Mouse (Mus musculus) heart, adult 9 months (tissue): ENCODE measurements around the gene Cbwd1.

Source experiments
- DNase-seq, 2 experiments: peaks; one replicate each; pipeline ENCODE4 v3.0.0; 2022; ENCODE audit warnings: low spot score in 2 of 2

Cbwd1 gene

DNA sequence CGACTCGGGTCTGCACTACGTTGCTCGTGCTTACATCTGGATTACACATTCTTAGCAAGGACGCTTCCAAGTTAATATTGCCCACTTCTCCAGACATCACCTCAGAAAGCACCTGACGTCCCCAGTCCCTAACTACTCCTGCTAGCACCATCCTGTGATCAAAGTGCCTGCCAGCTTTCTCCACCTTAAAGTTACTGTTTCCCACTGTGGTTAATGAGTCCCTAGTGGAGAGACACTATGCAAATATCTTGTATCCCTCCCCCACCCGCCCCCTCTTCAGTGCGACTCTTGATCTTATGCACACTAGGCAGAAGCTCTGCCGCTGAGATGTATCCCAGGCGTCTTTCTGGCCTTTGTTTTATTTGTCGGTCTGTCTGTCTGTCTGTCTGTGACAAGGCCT, 16.6 kb upstream of the Cbwd1 start:
- DNase-seq: no peak

DNA sequence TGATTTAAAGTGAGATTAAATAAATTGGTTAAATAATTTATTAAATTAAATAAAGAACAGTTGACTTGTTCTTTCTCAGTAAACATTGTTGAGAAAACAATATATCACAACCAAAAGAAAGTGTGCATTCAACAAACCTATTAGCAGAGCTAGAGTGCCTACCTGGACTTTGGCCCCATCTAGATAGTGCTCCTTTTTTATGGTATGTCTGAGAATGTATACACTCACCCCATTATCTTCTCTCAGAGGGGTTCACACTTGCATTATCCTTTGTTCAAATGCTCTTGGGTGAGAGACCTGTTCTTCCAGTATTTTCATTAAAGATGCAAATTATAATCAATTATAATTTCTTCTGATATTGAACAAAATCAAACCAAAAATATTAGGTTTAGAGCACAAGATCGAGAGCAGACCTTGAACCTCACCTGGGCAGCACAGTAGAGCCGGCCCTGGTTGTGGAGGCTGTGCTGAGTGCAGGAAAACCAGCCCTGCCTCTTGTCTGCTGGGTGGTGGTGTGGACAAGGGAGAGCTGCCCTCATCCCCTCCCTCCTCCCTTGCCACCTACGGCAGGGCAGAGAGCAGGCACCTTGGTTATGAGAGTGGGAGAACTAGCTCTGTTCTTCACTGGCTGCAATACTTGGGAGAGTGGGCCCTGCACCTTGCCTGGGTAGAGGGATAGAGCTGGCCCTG, 11.4 kb upstream of the Cbwd1 start:
- no peak for DNase-seq

DNA sequence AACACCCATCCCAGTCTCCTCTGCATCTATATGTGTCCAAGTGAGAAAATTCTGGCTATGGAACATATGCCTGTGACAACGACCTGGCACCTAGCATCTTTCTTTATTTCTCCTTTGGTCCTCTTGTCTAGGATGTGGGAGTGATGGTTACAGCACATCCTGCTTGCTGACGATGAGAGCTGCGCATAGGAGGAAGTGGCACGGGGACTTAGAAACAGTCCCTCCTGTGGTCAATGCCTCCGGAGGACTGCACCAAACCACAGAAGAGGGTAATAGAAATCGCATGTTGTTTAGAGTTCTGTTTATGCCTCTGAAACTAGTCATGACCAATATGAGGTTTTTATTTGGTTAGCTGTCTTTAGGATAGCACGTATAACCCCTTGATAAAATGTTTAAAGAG, 9.9 kb upstream of the Cbwd1 start:
- DNase-seq: no peak

DNA sequence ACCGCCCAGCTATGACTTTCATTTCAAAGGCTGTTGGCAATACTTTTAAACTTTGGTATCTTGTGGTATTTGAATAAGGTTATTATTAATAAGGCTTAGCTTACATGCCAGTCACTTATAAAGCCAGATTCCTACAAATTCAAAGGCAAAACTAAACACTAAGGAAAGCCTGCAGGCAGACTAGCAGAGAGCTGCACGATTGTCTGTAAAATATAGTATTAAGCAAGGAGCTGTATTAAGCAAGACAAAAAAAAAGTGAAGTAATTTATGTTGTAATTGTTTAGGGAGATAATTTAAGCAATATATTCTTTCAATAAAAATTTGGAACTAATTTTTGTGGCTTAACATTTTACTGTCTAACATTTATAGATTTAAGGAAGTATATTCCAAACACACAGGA, 5.5 kb upstream of the Cbwd1 start:
- no peak for DNase-seq

DNA sequence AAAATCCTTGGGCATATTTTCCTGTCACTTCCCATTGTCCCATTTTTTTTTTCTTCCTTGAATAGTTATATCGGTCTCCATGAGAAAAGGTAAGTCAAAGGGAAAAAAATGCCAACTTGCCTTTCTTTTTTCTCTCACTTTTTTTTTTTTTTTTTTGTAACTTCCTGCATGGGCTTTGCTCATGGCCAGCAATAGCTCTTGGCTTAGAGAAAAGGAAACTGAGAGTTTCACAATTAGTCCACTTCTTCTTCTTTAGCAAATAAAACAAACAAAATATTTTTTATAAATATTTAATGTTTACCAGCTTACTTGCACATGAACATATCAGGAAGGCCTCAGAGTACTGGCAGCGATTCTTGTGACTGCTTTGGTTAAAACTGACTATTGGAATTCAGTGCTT, 4.8 kb upstream of the Cbwd1 start:
- DNase-seq: no peak

DNA sequence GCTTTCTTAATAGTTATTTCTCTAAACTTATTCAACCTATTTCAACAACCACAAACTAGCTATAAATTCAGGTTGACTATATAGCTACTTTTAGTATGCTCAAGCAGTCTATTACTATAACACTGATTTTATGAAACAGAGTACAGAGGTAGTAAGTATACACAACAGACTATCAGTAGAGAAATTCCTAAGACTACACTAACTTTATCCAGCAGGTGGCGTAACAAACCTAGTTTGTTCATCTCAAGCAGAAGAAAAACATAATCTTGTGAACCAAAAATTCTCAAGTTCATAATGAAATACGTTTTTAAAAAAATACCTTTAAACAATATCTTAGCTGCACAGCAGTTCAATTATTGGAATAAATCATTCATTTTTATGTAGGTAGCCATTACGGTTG, 2.9 kb downstream of the Cbwd1 start:
- DNase-seq: peak in 1 of 2 experiments; percentile 17

DNA sequence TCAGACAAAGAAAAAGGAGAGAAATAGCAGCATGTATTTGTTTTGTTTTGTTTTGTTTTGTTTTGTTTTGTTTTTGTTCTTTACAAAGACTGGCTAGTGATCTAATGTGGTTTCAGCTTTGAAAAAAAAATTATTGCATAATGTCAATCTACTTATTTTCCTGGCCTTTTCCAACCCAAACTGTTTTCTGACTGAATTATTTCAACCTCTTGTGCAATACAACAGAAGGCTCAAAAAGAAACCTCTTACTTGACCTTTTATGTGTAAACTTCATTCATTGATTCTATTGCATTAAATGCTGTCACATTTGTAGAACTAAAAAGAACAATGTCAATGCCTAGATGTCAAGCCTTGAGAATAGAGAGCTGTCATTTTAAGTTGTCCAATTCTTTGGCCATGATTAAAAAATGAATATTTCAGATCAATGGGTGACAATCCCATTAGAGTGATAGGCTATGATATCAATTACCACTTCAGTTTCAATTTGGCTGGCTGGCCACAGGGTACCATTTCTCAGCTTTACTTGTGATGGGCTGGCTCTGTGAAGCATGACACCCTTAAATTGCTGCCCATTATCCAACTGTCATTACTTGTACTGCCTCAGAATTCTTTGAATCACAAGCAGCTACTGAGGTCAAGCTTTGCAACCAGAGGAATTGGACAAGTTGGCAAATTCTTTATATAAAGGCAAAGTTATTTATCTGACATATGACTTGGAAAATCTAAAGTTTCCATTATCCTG, 15.7 kb downstream of the Cbwd1 start:
- DNase-seq: no peak

DNA sequence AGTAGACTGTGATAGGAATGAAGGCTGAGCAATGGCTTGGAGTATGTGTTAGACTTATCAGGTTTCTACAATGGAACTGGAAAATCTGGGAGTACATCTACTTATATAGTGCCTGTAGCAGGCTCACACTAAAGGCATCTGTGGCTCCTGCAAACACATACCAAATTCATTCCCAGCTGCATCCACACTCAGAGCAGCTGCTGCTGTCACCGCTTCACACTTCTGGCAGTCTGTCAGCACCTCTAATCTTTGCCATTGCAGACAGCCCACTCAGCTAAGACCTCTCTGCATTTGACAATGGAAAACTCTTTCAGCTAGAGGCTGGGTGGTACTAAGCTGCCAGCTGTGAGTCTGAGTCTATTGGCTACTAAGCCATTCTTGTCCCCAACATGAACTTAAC, 24.3 kb downstream of the Cbwd1 start:
- peak in 1 of 2 experiments; percentile 5 for DNase-seq

DNA sequence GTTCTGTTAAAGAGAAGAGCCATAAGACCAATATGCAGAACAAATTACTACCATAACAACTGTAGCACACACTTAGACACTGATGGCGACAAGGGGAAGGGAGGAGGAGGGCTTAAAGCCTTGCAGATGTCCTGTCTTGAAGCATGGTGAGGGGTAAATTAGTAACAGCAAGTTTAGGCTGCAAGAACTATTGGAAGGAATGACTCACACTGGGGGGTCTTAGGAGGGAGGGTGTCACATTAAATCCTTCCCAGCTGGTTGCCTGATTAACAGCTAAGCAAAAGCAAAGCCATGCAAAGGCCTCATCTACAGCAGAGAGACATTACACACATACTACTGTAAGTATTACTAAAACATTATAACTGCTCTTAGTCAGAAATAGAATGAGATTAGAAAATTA, 32.4 kb downstream of the Cbwd1 start:
- DNase-seq: no peak

DNA sequence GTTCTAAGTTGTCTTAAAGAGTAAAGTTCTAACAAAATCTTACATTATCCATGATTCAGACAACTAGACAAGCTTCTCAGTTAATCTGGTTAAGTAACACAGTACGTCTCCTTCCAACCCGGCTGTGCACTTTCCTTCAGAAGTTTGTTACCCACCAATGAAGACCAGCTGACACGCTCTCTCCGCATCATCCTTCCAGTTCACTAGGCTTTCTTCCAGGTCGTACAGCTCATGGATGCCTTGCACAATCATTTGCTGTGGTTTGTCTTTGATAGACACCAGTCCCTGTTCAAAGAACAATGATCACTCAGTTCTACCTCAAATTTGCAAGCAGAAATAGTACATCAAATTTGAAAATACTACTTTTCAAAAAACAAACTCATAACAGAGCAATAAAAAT, 40.5 kb downstream of the Cbwd1 start:
- DNase-seq: no peak

DNA sequence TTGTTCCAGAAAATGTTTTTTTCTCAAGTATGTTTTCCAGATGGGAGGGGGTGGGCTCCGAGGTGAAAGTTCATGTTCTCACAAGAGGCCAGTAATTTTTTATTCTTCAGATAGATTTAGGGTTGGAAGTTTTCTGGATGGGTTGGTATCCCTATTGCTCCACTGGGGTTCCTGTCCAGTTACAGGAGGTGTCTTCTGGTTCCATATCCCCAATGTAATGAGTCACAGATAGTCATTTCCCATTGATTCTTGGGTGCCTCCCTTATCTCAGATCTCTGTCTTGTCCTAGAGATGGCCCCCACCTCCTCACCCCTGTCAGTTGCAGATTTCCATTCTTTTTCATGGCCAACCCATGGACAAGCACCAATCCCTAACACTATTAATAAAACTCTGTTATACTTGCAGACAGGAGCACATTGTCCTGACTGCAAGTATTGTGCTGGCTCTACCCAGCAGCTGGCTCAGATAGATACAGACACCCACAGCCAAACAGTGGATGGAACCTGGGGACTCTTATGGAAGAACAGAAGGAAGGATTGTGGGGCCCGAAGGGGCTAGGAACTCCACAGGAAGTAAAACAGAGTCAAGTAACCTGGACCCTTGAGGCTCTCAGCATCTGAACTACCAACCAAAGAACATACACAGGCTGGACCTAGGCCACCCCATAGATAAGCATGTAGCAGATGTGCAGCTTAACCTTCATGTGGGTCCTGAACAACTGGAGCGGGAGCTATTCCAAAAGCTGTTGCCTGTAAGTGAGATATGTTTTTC, 52.8 kb downstream of the Cbwd1 start:
- no peak for DNase-seq

DNA sequence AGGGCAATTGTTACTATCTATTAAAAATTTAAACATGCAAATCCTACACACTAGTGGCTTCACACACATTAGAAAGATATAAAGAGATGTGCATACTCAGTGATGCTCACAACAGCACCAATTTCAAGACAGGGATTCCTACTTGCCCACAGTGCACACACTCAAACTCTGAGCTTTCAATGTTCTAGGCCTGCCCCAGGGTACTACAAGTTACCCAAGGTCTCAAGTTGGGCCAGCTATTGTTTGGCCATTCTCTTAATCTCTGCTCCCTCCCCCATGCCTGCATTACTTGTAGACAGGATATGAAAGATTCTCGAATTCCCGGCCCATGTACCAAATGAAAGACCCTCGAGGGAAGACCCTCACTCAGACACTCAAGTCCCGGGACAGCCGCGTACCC, 53.8 kb downstream of the Cbwd1 start:
- DNase-seq: no peak

DNA sequence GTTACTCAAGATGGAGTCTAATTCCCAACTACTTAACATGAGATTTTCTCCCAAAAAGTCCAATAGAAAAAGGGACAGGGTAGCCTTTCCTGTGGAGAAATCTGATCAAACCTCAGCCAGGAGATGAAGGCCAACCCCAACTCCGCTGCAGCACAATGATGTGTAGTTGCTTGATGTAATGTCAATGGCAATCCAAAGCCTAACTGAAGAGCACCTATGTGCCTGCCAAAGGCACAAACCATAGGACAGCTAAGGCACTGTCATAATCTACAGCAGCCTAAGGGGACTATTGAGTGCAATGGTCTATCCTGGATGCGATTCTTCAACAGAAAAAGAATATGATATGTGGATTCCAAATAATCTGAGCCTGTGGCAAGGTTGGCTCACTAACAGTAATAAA, 58.6 kb downstream of the Cbwd1 start:
- DNase-seq: no peak

DNA sequence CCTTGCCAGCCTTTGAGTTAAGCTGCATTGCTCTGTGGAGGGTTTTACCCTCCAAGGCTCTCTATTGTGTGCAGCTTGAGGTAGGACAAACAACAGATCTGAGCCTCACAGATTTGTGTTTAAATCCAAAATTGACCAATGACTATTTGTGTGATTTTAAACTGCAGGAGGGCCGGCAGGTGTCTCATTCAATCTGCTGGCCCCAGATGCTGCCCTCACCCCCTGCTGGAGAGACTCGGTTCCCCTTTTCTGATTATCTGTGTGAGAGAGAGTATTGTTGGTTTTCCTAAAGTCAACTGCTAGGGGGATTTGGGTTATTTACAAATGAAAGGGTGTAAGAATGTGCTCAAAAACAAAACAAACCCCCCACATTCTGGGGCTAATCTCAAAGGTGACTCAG, 59.2 kb downstream of the Cbwd1 start:
- DNase-seq: no peak

DNA sequence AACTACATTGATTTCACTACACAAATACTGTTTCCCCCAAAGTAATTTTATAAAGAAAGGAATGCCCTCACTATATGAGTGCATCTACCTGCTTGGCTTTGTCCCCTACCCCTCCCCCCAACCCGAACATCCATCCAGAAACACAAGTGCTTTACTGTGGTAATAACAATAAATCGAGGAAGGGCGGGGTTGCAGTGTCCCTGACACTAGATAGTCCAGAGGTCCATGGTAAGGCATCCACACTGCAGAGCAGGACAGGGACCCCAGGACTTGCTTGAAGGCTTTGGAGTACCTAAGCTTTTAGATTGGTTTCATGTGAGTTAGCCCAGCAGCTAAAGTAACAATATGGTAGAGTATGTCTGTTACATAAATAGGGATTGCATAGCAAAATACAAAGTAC, 59.7 kb downstream of the Cbwd1 start:
- no peak for DNase-seq

DNA sequence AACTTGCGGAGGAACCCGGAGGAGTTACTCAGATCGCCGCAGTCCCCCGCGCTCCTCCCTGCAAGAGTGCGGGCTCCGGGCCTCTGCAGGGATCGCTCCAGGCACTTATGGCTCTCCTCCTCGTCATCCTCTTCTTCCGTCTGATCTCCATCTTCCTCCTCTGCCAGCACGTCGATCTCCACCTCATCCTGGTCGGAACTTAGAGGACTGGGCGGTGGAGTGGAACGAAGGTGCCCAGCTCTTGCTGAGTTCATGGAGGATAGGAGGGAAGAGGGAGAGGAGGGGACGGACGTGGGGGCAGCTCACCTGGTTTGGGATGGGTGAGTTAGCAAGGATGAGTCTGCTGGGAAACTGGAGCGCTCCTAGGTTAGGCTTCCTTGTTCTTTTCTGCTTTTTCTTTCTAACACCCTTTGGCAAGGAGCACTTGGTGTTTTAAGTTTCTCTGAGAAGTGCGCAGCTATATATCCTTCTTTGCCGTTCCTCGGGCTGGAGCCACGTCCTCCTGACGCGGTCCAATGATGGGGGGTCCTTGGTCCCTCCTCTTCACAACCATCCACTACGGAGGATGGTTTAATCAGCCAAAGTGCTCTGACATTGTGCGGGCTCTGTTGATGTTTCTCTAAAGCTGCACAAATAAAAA, 60.7 kb downstream of the Cbwd1 start, which contains the start of gene Foxd4:
TSS of gene Foxd4 (minus strand) at position 617 of the 640 bp plus-strand sequence.
- no peak for DNase-seq

DNA sequence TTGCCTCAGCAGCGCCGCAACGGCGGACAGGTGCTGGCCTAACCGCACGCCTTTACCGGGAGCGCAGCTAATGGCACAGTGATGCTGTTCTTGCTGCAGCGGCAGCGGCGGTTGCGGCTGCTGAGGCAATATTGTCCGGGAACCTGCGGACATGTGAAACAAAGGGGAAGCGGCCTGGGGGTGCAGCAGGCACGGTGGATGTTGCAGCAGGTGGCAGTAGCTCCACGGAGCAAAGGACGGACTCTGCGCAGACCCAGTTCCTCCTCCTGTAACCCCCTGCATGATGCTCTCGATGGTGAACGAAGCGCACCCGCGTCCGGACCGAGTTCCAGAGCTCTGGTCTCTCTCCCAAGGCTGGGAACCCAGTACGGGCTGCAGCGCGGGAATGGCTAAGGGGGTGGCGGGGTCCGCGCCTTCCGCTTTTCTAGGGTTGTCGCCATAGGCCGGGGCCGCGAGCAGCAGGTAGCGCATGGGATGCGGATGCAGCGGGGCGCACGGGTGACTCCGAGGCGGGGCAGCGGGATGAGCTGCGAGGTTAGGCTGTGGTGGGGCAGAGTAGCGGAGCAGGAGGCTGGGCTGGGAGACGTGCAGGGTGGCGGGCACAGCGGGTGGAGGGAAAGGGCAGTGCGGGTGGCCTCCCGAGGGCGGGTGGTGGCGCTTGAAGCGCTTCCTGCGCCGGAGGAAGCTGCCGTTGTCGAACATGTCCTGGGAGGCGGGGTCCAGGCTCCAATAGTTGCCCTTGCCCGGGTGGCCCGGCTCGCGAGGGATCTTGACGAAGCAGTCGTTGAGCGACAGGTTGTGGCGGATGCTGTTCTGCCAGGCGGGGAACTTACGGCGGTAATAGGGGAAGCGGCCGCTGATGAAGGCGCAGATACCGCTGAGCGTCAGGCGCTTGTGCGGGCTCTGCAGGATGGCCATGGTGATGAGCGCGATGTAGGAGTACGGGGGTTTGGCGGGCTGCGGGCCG, 61.5 kb downstream of the Cbwd1 start:
- no peak for DNase-seq

DNA sequence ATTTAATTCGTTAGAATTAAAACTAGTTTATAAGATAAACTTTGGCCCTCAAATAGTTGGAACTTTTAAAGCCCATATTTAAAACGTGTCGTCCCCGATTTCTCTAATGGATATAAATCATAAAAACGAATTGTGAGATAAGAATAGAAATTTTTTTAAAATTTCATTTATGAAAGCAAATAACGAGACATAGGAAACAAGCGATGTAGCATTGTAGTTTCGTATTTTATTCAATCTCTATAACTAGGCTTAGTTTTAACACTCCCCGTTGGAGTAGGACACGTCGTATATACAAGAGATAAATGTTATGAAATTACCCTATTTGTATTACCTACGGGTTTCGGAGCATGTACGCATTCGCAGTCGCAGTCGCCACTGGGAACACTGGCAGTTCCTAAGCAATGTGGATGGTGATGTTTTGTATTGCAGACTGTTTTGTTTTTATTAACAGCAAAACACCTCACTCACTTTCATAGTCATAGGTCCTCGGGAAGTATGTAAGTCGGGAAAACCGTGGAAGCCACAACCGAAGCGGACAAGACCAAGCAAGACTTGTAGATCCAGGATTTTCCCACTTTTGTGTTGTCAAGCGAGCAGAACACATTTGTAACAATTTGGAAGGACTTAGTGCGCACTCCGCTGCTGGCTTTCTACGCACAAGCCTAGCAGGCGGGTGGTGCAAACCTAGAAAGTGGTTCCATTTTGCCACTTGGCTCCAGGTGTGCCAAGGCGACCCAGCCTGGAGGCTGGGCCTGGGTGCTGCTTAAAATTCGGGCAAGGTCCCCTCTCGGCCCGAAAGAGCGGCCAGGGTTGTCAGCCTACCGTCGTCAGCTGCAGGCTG, 62.5 kb downstream of the Cbwd1 start:
- no peak for DNase-seq

DNA sequence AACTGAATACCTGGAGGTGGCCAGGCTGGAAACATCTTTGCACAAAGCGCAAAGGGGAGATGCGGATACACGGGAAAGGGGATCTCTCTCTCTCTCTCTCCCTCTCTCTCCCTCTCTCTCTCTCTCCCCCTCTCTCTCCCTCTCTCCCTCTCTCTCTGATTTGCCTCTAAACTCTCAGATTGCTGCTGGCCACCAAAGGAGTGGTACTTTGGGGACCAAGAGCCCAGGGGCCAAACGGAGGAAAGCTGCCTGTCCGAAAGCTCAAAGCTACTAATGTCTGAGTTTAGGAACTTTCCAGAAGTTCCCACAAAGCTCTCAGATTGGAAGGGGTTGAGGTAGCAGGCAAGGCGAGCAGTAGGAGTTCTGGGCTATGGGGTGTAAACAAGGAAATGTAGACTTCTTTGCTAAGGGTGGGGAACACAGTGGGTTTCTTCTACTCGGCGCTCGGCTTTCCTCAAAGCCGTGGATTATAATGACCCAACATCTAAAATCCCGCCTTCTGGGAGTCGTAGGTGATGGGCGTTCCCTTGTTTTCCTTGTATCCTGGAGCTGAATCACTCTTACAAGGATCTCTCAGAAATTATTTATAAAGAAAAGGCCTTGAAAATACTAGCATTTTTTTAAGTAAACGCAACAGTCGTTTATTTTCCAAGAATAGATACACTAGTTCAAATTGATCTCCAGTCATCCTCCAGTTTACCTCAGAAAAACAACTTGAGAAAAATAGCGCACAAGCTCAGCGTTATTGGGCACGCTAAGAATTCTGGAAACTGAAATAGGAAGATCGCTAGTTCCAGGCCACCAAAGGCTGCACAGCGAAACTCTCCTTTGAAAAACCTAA, 63.3 kb downstream of the Cbwd1 start:
- DNase-seq: no peak
